Mouse (Mus musculus) intestine, postnatal 0 days (tissue): Measurements from ENCODE around the gene Ccdc149. TPM values are rescaled to one million over a fixed set of nuclear protein-coding genes. Genes with fewer than 3 reads are reported as not detected.
A peak's percentile ranks its signal among the peaks of the same experiment; 100 is the strongest.

ENCODE experiments used
- ATAC-seq: fragments of 200-750 bp; cut with Nextera tagmentation; 2 replicates; pipeline ENCODE4 v1.8.0; 2017; ENCODE audit warnings: mild to moderate bottlenecking, moderate TSS enrichment, moderate library complexity
- H3K27ac ChIP-seq: fragments of 300-500 bp; sonication (generic); 2 replicates; pipeline ENCODE4 v1.5.1; 2014; ENCODE audit warnings: mild to moderate bottlenecking, low read depth, low read length, moderate library complexity
- H3K27me3 ChIP-seq: fragments of 300-500 bp; sonication (generic); replicated peaks from 2 replicates; pipeline ENCODE4 v1.6.1; 2014; ENCODE audit warnings: low read length, mixed read lengths; ENCODE audit not compliant: control insufficient read depth, insufficient read depth
- H3K36me3 ChIP-seq: fragments of 300-500 bp; sonication (generic); 2 replicates; pipeline ENCODE4 v1.6.1; 2014; ENCODE audit warnings: mild to moderate bottlenecking, moderate library complexity; ENCODE audit not compliant: control insufficient read depth, insufficient read depth
- H3K4me1 ChIP-seq: fragments of 300-500 bp; sonication (generic); replicated peaks from 2 replicates; pipeline ENCODE4 v1.6.1; 2014; ENCODE audit warnings: antibody characterized with exemption, low read length, mixed read lengths; ENCODE audit not compliant: control insufficient read depth, insufficient read depth
- H3K4me2 ChIP-seq: fragments of 300-500 bp; sonication (generic); replicated peaks from 2 replicates; pipeline ENCODE4 v1.6.1; 2014; ENCODE audit warnings: low read depth, mild to moderate bottlenecking, moderate library complexity
- H3K4me3 ChIP-seq: fragments of 300-500 bp; sonication (generic); 2 replicates; pipeline ENCODE4 v1.5.1; 2014; ENCODE audit warnings: low read depth, low read length
- H3K9ac ChIP-seq: fragments of 300-500 bp; sonication (generic); 2 replicates; pipeline ENCODE4 v1.6.1; 2014; ENCODE audit warnings: mild to moderate bottlenecking, low read depth, low read length
- H3K9me3 ChIP-seq: fragments of 300-500 bp; sonication (generic); 2 replicates; pipeline ENCODE4 v1.6.1; 2016; ENCODE audit warnings: mixed run types; ENCODE audit not compliant: control insufficient read depth
- CTCF ChIP-seq: sonication (generic); IDR thresholded peaks from 2 replicates; pipeline ENCODE4 v1.5.1; 2016; ENCODE audit warnings: low read depth, mild to moderate bottlenecking, control low read depth, antibody characterized with exemption, moderate library complexity
- WGBS: fragments of 180-500 bp; shearing (Covaris S2); extraction: QIAGEN DNeasy Blood & Tissue Kit; methylation state at CpG from one replicate; pipeline ENCODE4 v1.1.7; 2014; 5-methylcytosine and 5-hydroxymethylcytosine counted together
- polyA plus RNA-seq: library from polyadenylated mRNA; unstranded; fragments of >200 nt; fragmentation: Nextera tagmentation; extraction: Ambion mirVana; gene quantifications from 2 replicates; pipeline ENCODE4 v1.2.1, GENCODE M21; 2015

Ccdc149 gene
- polyA plus RNA-seq, 1 experiment from 2014 or later, result 3.3 TPM

DNA sequence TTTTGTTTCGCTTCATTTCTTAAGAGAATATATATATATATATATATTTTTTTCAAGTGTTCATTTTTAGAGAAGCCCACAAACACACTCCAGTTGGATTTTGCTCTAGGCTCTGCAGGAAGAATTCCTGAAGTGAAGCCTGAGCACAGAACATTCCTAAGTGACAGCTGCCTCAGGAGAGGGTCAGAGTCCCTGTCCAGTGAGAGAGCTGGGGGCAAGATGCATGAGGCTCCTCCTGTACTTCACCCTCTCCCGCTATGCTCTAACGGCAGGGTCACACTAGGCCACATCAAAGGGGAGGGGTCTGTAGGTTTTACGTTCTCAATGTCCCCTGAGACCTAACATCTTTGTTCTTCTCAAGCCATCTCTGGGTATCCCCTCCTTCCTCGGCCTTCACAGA, 106.8 kb downstream of the Ccdc149 start:
- no peak overlapping the region for H3K4me3 ChIP-seq
- H3K9ac ChIP-seq, result no peak overlapping the region
- peaks cover 4% of the 10 kb centered on the region; the same call in 1 of the 2 replicates for H3K27me3 ChIP-seq
- TF ChIP-seq CTCF, result no peak
- no peaks in the 10 kb centered on the region for H3K36me3 ChIP-seq
- 67% methylated on average over 5 of the region's 5 CpGs for WGBS
- H3K9me3 ChIP-seq, result no peaks in the 10 kb centered on the region
- H3K4me2 ChIP-seq, result no peak overlapping the region
- no peak overlapping the region for H3K27ac ChIP-seq
- ATAC-seq, result no peak
- H3K4me1 ChIP-seq, result no peaks in the 10 kb centered on the region

DNA sequence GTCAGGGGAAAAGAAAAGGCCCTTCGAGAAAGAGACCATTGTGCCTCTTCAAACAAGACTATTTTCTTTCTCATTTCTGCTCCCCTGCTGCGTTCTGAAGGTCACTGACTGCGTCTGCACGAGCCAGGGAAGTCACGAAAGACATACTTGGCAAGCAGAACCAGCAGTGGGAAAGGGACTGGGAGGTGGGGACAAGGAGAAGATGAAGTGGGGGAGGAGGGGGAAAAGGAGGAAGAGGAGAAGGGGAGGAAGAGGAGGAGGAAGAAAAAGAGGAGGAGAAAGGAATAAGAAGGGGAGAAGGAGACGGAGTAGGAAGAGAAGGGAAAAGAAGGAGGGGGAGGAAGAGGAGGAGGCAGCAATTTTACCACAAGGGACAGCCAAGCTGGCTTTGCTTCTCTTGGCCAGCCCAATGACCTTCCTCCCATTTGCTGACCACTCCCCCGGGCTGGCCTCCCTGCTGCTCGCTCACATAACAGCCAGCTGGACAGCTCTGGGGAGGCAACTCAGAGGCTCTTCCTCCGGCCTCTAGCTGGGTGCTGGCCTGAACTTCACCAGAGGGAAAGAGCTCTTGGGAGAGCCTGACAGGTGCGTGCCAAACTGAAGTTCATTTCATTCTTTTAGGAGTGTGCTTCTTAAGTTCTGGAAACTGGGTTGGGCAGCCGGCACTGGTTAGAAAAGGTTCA, 107.7 kb downstream of the Ccdc149 start, which contains the start of gene Sod3:
Gene Sod3 (plus strand): TSS at position 324 of the 683 bp plus-strand sequence.
- Histone ChIP-seq H3K27me3 (peaks cover 4% of the 10 kb centered on the region; the same call in 1 of the 2 replicates), H3K36me3 (no peaks in the 10 kb centered on the region), H3K4me3 (no peak within 1 kb of the TSS), H3K4me1 (no peaks in the 10 kb centered on the region), H3K9ac (no peak within 1 kb of the TSS), H3K9me3 (no peaks in the 10 kb centered on the region), H3K4me2 (0 out of 2 replicates have a peak within 1 kb of the TSS, but pooled peaks have one; percentile 4), H3K27ac (no peak within 1 kb of the TSS)
- 32% methylated on average over 11 of the region's 11 CpGs for WGBS
- no peak for ATAC-seq
- no peak for TF ChIP-seq CTCF

GRCm38 (mm10) chr5:52362776-52363467, 108.4 kb downstream of the Ccdc149 start:
- WGBS, result 80% methylated on average over 6 of the region's 6 CpGs
- Histone ChIP-seq H3K27ac (no peak overlapping the region), H3K4me1 (no peaks in the 10 kb centered on the region), H3K9me3 (no peaks in the 10 kb centered on the region), H3K36me3 (no peaks in the 10 kb centered on the region), H3K4me3 (no peak overlapping the region), H3K27me3 (no peaks in the 10 kb centered on the region), H3K4me2 (no peak overlapping the region), H3K9ac (no peak overlapping the region)
- no peak for TF ChIP-seq CTCF
- no peak for ATAC-seq

GRCm38 (mm10) chr5:52360286-52361049, 110.9 kb downstream of the Ccdc149 start:
- Histone ChIP-seq H3K4me1 (0 out of 2 replicates have a peak, but pooled peaks cover under 1% of the 10 kb centered on the region), H3K36me3 (no peaks in the 10 kb centered on the region), H3K27me3 (no peaks in the 10 kb centered on the region), H3K4me2 (peak overlapping the region; percentile 51), H3K4me3 (no peak overlapping the region; the same call in 1 of the 2 replicates), H3K9me3 (no peaks in the 10 kb centered on the region), H3K9ac (peak overlapping the region; percentile 32; the same call in 1 of the 2 replicates), H3K27ac (peak overlapping the region; percentile 94)
- peak; percentile 95 for ATAC-seq
- no peak for TF ChIP-seq CTCF
- WGBS, result 39% methylated on average over 21 of the region's 21 CpGs

DNA sequence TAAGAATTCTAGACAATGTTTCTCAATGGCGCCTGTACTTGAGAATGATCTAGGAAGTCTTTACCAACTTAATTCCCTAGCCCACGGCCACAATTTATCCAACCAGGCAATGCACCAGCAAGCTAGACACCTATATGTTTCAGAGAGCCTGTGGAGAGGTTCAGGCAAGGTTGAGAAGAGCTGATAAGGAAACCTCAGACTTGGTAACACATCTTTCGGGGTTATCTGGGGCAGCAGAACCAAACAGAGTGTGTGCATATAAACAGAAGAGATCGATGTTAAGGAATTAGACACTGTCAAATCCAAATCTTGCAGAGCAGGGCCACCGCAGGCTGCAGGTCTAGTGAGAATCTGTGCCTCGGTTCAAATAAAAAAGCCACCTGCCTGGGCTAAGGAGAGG, 113.2 kb downstream of the Ccdc149 start:
- no peak overlapping the region for H3K4me2 ChIP-seq
- 0 out of 2 replicates have a peak, but pooled peaks cover 3% of the 10 kb centered on the region for H3K4me1 ChIP-seq
- no peak overlapping the region for H3K4me3 ChIP-seq
- H3K36me3 ChIP-seq, result no peaks in the 10 kb centered on the region
- no peak overlapping the region for H3K27ac ChIP-seq
- WGBS, result 43% methylated on average over 6 of the region's 6 CpGs
- no peaks in the 10 kb centered on the region for H3K9me3 ChIP-seq
- no peak for TF ChIP-seq CTCF
- no peak for ATAC-seq
- H3K27me3 ChIP-seq, result no peaks in the 10 kb centered on the region
- H3K9ac ChIP-seq, result no peak overlapping the region
